Comparison of ENCODE assay signal across 13 mouse cellular contexts in genomic region chr1:74013296-74014031, GRCm38 (mm10).
DNase-seq lines count a peak whose midpoint lies in the region; ATAC-seq and TF ChIP-seq lines count a peak whose summit lies in the region.
"Had no signal": no experiment of that assay in that cellular context is flagged by ENCODE, and none has a peak within 500 bp of the region (broad histone marks: within the 10 kb centered on the region; RNA-seq: fewer than 3 reads in every experiment).

No protein-coding gene starts in this region.

- TF ChIP-seq EP300 in heart, postnatal 0 days (IDR thresholded peaks at IDR 0.05; ENCODE audit: low read depth) = no peak

- no peak overlapping the region for H3K4me3 ChIP-seq in heart, postnatal 0 days (ENCODE audit: low read depth, low read length)
- no peak overlapping the region for H3K4me3 ChIP-seq in heart, embryonic 12.5 days
- H3K4me3 ChIP-seq in embryonic facial prominence, embryonic 15.5 days (replicated peaks) = no peak overlapping the region
- H3K4me3 ChIP-seq: embryonic facial prominence, embryonic 12.5 days; forebrain, embryonic 15.5 days; neural tube, embryonic 12.5 days had no signal

- WGBS in heart, postnatal 0 days = 79% methylated on average over 14 of the region's 14 CpGs
- WGBS in heart, embryonic 12.5 days = 86% methylated on average over 14 of the region's 14 CpGs
- 86% methylated on average over 14 of the region's 14 CpGs for whole genome bisulfite sequencing in embryonic facial prominence, embryonic 15.5 days

- peak overlapping the region; percentile 87 for H3K27ac ChIP-seq in heart, postnatal 0 days (ENCODE audit: low read depth)
- no peak overlapping the region for H3K27ac ChIP-seq in heart, embryonic 12.5 days (ENCODE audit: poor library complexity, severe bottlenecking)
- 0 out of 2 replicates have a peak overlapping the region, but pooled peaks have one; percentile 17 for H3K27ac ChIP-seq in embryonic facial prominence, embryonic 15.5 days (replicated peaks)
- H3K27ac ChIP-seq: embryonic facial prominence, embryonic 12.5 days; forebrain, embryonic 15.5 days; neural tube, embryonic 12.5 days had no signal

- H3K9ac ChIP-seq in heart, postnatal 0 days (replicated peaks; ENCODE audit: low read depth, low read length) = peak overlapping the region; percentile 8; the same call in 1 of the 2 replicates
- H3K9ac ChIP-seq in heart, embryonic 12.5 days = no peak overlapping the region
- no peak overlapping the region for H3K9ac ChIP-seq in embryonic facial prominence, embryonic 15.5 days
- H3K9ac ChIP-seq: embryonic facial prominence, embryonic 12.5 days; forebrain, embryonic 15.5 days; neural tube, embryonic 12.5 days had no signal

- peaks cover 66% of the 10 kb centered on the region for H3K4me1 ChIP-seq in heart, postnatal 0 days (ENCODE audit: control insufficient read depth, insufficient read depth)
- peaks cover 83% of the 10 kb centered on the region for H3K4me1 ChIP-seq in heart, embryonic 12.5 days (replicated peaks)
- peaks cover 44% of the 10 kb centered on the region for H3K4me1 ChIP-seq in embryonic facial prominence, embryonic 15.5 days
- H3K4me1 ChIP-seq: forebrain, embryonic 15.5 days had no signal

- H3K4me2 ChIP-seq in heart, postnatal 0 days (ENCODE audit: low read depth, low read length) = no peak overlapping the region
- H3K4me2 ChIP-seq in heart, embryonic 12.5 days = no peak overlapping the region
- no peak overlapping the region for H3K4me2 ChIP-seq in embryonic facial prominence, embryonic 15.5 days (replicated peaks)
- H3K4me2 ChIP-seq: embryonic facial prominence, embryonic 12.5 days; forebrain, embryonic 15.5 days; neural tube, embryonic 12.5 days had no signal

- H3K36me3 ChIP-seq in heart, postnatal 0 days (replicated peaks; ENCODE audit: control insufficient read depth, insufficient read depth, low read length) = peaks cover 12% of the 10 kb centered on the region
- H3K36me3 ChIP-seq in heart, embryonic 12.5 days = peaks cover 33% of the 10 kb centered on the region
- H3K36me3 ChIP-seq in embryonic facial prominence, embryonic 15.5 days = peaks cover 6% of the 10 kb centered on the region; the same call in 1 of the 2 replicates
- H3K36me3 ChIP-seq: embryonic facial prominence, embryonic 12.5 days; forebrain, embryonic 15.5 days; neural tube, embryonic 12.5 days had no signal

- no peak for TF ChIP-seq CTCF in heart, postnatal 0 days (IDR thresholded peaks at IDR 0.05; ENCODE audit: low read depth)

- no peaks in the 10 kb centered on the region for H3K9me3 ChIP-seq in heart, postnatal 0 days (replicated peaks; ENCODE audit: control insufficient read depth, low read length)
- H3K9me3 ChIP-seq in heart, embryonic 12.5 days (replicated peaks) = peaks cover 5% of the 10 kb centered on the region
- no peaks in the 10 kb centered on the region for H3K9me3 ChIP-seq in embryonic facial prominence, embryonic 15.5 days (replicated peaks)
- H3K9me3 ChIP-seq: forebrain, embryonic 15.5 days had no signal

- ATAC-seq in heart, postnatal 0 days (ENCODE audit: insufficient read depth, low read depth) = no peak
- no peak for ATAC-seq in heart, embryonic 12.5 days (ENCODE audit: insufficient number of reproducible peaks, low FRiP score)
- no peak for ATAC-seq in embryonic facial prominence, embryonic 15.5 days (ENCODE audit: insufficient number of reproducible peaks, low FRiP score, low TSS enrichment, low read depth)
- ATAC-seq: forebrain, embryonic 15.5 days; intestine, embryonic 16.5 days had no signal

- DNase-seq in heart, postnatal 0 days (ENCODE audit: low spot score) = no peak
- DNase-seq in adrenal gland, postnatal 14 days = peak; percentile 73
- peak; percentile 55 to 73 for DNase-seq in kidney, postnatal 4 days
- DNase-seq in thymus, postnatal 4 days = no peak
- DNase-seq in natural killer cell, adult 2 months (ENCODE audit: low spot score in 2 of 2) = no peak
- DNase-seq in thymus, postnatal 36 days = no peak
- DNase-seq: right cerebral cortex, postnatal 25 days had no signal

- H3K27me3 ChIP-seq in heart, postnatal 0 days (ENCODE audit: control insufficient read depth, insufficient read depth, low read length) = no peaks in the 10 kb centered on the region
- no peaks in the 10 kb centered on the region for H3K27me3 ChIP-seq in heart, embryonic 12.5 days (replicated peaks)
- no peaks in the 10 kb centered on the region for H3K27me3 ChIP-seq in embryonic facial prominence, embryonic 15.5 days
- H3K27me3 ChIP-seq: embryonic facial prominence, embryonic 12.5 days; forebrain, embryonic 15.5 days; neural tube, embryonic 12.5 days had no signal

Comparison
In these comparisons a context has a peak if more than half of its experiments do, and no peak if none do; other contexts are left out.
1. DNase-seq: peak in adrenal gland, postnatal 14 days (single experiment) and kidney, postnatal 4 days (2 of 2); none in heart, postnatal 0 days (single experiment), thymus, postnatal 4 days (single experiment), natural killer cell, adult 2 months (0 of 2) and thymus, postnatal 36 days (0 of 2).